Mouse (Mus musculus) inflammation-experienced regulatory T-cells, adult 16 weeks (primary cell): ENCODE data around the gene Hrnr. TPM values are rescaled to one million over a fixed set of nuclear protein-coding genes. Genes with fewer than 3 reads are reported as not detected.

Source experiments
- polyA plus RNA-seq: library from polyadenylated mRNA; unstranded; fragments of 100-300 nt; shearing (Covaris generic); gene quantifications from one replicate; pipeline ENCODE4 v1.2.1, GENCODE M21; 2017

The Hrnr gene
- polyA plus RNA-seq: not detected

GRCm38 (mm10) chr3:93319449-93319848 is at the start of gene Hrnr:
TSS of gene Hrnr (plus strand) at chr3:93319749.

DNA sequence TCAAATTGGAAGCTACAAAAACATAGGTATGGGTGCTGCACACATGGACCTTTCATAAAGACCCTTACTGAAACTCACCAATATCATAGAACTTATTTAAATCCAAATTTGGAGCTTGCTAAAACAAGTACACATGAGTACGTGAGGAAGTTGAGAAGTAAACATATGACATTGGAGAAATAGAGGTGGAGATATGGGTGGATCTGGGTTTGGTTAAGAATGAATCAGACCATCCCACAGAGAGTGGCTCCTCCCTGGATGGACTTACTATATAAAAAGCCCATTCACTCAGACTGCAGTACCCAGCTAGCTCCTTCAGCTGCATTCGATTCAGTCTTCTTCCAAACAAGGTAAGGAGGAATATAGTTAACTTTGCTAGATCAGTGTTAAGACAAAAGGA is 46.3 kb upstream of the Hrnr start, which contains the start of gene Flg:
Gene Flg (plus strand): TSS at position 301 of the 400 bp plus-strand sequence.

Other genes with a start within 250 kb of the Hrnr start
- gene Crnn, start 175.0 kb upstream of the Hrnr start, polyA plus RNA-seq: not detected
- gene Flg2, start 122.5 kb upstream of the Hrnr start, polyA plus RNA-seq: not detected
- not detected for gene Flg, start 46.2 kb upstream of the Hrnr start, polyA plus RNA-seq
- gene Rptn, start 74.0 kb downstream of the Hrnr start, polyA plus RNA-seq: not detected
- gene Tchh, start 122.6 kb downstream of the Hrnr start, polyA plus RNA-seq: 0.15 TPM
- not detected for gene Tchhl1, start 149.0 kb downstream of the Hrnr start, polyA plus RNA-seq
- gene S100a11, start 200.7 kb downstream of the Hrnr start, polyA plus RNA-seq: 924 TPM
- gene S100a10, start 235.3 kb downstream of the Hrnr start, polyA plus RNA-seq: 1,093 TPM